Mouse (Mus musculus) C2C12 (cell line): Measurements from ENCODE around the gene Adora3.

Experiments used
- CTCF ChIP-seq: IDR thresholded peaks from one replicate; pipeline ENCODE4 v1.5.1; 2011; ENCODE audit not compliant: control insufficient read depth, insufficient read depth, insufficient read length
- MAX ChIP-seq: IDR thresholded peaks from one replicate; pipeline ENCODE4 v1.6.1; 2011; ENCODE audit warnings: mild to moderate bottlenecking, control low read depth
- MYOD1 ChIP-seq: IDR thresholded peaks from one replicate; pipeline ENCODE4 v1.6.1; 2011; ENCODE audit warnings: low read depth; ENCODE audit not compliant: control insufficient read depth, insufficient read length

DNA sequence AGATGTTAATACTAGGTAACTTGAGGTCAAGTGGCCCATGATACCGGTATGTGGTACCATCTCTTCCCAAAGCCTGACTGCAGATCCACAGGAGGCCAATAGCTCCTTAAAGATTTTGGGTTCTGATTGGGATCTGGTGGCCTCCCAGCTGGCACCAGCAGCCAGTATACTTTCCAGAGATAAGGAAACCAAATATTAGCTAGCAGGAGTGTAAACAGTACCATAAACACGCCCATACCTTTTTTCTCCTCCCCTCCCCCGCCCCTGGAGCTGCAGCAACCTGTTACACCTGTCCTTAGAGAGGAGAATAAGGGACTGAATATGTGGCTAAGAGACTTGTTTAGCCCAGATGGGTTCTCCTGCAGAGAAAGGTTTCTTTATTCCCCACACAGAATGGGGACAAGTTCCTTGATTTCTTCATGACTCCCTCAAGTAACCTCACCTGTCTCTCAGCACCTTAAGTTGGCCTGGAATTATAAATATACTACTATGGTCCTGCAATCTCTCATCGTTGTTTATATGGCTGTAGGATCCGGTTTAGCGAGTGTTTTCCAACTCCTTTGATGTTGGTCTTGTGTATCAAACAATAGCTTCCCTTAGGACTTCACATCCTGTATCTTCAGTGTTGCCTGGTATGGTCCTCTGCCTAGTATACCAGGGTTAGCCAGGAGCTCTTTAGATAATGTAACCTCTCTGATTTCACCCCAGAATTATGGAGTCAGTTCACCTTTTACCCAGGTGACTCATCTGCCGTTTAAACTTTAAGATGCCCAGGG, 24.2 kb upstream of the Adora3 start:
- TF ChIP-seq MYOD1 = no peak
- no peak for TF ChIP-seq CTCF
- no peak for TF ChIP-seq MAX
